ENCODE assay signal across 27 mouse cellular contexts in genomic region chr8:91476988-91477387, GRCm38 (mm10).
A peak's percentile ranks its signal among the peaks of the same experiment; 100 is the strongest.
DNase-seq lines count a peak whose midpoint lies in the region; ATAC-seq lines count a peak whose summit lies in the region.
"Had no signal": no experiment of that assay in that cellular context is flagged by ENCODE, and none has a peak within 500 bp of the region (broad histone marks: within the 10 kb centered on the region; RNA-seq: fewer than 3 reads in every experiment).

No protein-coding gene starts in this region.

- H3K4me1 ChIP-seq in liver, embryonic 12.5 days = no peaks in the 10 kb centered on the region
- H3K4me1 ChIP-seq: embryonic facial prominence, embryonic 12.5 days; embryonic facial prominence, embryonic 15.5 days; heart, embryonic 13.5 days had no signal

- H3K4me3 ChIP-seq in liver, embryonic 12.5 days = no peak overlapping the region
- H3K4me3 ChIP-seq: embryonic facial prominence, embryonic 12.5 days; embryonic facial prominence, embryonic 15.5 days; heart, adult 2 months; heart, embryonic 13.5 days had no signal

- no peaks in the 10 kb centered on the region for H3K9me3 ChIP-seq in liver, embryonic 12.5 days (replicated peaks)
- H3K9me3 ChIP-seq: embryonic facial prominence, embryonic 12.5 days; embryonic facial prominence, embryonic 15.5 days; heart, embryonic 13.5 days had no signal

- H3K27ac ChIP-seq in liver, embryonic 12.5 days = no peak overlapping the region
- H3K27ac ChIP-seq: embryonic facial prominence, embryonic 12.5 days; embryonic facial prominence, embryonic 15.5 days; heart, adult 2 months; heart, embryonic 13.5 days; hindbrain, embryonic 14.5 days; hindbrain, postnatal 0 days had no signal

- no peaks in the 10 kb centered on the region for H3K27me3 ChIP-seq in liver, embryonic 12.5 days (replicated peaks)
- H3K27me3 ChIP-seq: embryonic facial prominence, embryonic 12.5 days; embryonic facial prominence, embryonic 15.5 days; heart, embryonic 13.5 days had no signal

- peaks cover 18% of the 10 kb centered on the region for H3K36me3 ChIP-seq in liver, embryonic 12.5 days

- 81% methylated on average over 5 of the region's 5 CpGs for WGBS in liver, embryonic 12.5 days (ENCODE audit: insufficient replicate concordance)

- H3K9ac ChIP-seq in liver, embryonic 12.5 days = no peak overlapping the region
- H3K9ac ChIP-seq: embryonic facial prominence, embryonic 12.5 days; embryonic facial prominence, embryonic 15.5 days; forebrain, postnatal 0 days; heart, embryonic 13.5 days; hindbrain, embryonic 14.5 days had no signal

- DNase-seq in heart, adult 11 months = peak; percentile 77
- no peak for DNase-seq in heart, adult 8-10 months (ENCODE audit: low spot score)
- peak; percentile 33 for DNase-seq in ovary, adult 18-20 months (ENCODE audit: low spot score)
- DNase-seq in ovary, postnatal 36 days (ENCODE audit: low spot score) = no peak
- peak; percentile 42 for DNase-seq in R1 (ENCODE audit: low read depth, low spot score)
- peak; percentile 45 for DNase-seq in skeletal muscle tissue, adult 2 months (ENCODE audit: low read depth, low spot score)
- DNase-seq: adrenal gland, adult 2 months; adrenal gland, postnatal 14 days; cerebellum, adult 11 months; cerebellum, adult 2 months; cerebellum, adult 9-11 months; cerebellum, postnatal 25 days; forebrain, postnatal 0 days; gastrocnemius, postnatal 25 days; heart, adult 2 months; heart, postnatal 14 days; heart, postnatal 4 days had no signal

- no peak for ATAC-seq in liver, embryonic 12.5 days
- ATAC-seq: CD4-positive, CD25-positive, alpha-beta regulatory T cell, adult 4 months; forebrain, embryonic 14.5 days; forebrain, postnatal 0 days; hindbrain, postnatal 0 days; inflammation-experienced regulatory T-cells, adult 6 months; intestine, embryonic 16.5 days had no signal

- H3K4me2 ChIP-seq in liver, embryonic 12.5 days = no peak overlapping the region
- H3K4me2 ChIP-seq: embryonic facial prominence, embryonic 12.5 days; embryonic facial prominence, embryonic 15.5 days; heart, embryonic 13.5 days; hindbrain, embryonic 14.5 days had no signal

Comparison
In these comparisons a context has a peak if more than half of its experiments do, and no peak if none do; other contexts are left out.
1. DNase-seq: peak in heart, adult 11 months (single experiment), ovary, adult 18-20 months (single experiment), R1 (single experiment) and skeletal muscle tissue, adult 2 months (single experiment); none in heart, adult 8-10 months (single experiment) and ovary, postnatal 36 days (single experiment).